Mouse (Mus musculus): ENCODE measurements around the gene Kdf1. TPM values are rescaled to one million over a fixed set of nuclear protein-coding genes. Genes with fewer than 3 reads are reported as not detected.

Gene Kdf1
- polyA plus RNA-seq, 1 experiment = 38.0 TPM

DNA sequence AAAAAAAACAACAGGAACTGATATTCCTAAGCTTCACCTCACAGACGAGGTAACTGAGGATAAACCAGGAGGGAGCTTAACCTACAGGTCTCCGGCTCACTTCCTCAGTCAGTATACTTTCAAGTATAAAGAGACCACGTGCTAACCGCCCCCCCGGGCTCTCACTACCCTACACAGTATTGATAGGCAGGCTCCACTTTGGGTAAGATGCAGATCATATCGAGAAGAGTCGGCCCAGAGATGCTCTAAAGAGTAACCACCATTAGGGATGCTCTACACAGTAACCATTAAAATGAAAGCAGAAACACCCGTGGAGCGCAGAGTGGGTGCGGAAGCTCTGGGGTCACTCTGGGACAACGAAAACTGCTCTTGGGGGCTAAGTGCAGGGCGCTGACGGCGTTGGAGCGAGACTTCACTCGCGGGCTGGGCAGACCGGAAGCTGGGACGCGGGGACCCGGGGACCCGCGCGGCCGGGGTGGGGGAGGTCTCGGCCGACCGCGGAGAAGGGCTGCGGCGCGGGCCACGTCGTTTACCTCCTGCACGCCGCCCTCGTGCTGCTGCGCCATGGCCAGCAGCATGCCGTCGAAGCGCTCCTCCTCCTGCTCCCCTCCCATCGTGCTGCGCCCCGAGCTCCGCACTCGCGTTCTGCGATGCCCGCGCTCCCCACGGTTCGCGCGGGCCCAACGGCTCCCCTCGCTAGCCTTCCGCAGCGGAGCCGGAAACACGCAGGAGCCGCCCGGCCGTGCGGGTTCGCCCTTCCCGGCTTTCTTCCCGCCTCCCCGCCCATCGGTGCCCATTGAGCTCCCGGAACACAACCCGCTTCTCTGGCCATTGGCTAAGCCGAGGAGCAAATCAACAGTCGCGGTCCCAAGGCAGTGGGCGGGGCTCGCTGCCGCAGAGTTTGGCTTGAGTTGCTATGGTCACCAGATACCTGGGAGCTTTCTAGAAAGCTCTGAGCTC is 26.8 kb downstream of the Kdf1 start, which contains the start of gene Nudc:
Gene Nudc (minus strand): TSS at position 725 of the 960 bp plus-strand sequence.
- WGBS = under 1% methylated on average over 77 of the region's 77 CpGs
- DNase-seq (ENCODE audit: low read depth, low spot score) = peak; percentile 92

DNA sequence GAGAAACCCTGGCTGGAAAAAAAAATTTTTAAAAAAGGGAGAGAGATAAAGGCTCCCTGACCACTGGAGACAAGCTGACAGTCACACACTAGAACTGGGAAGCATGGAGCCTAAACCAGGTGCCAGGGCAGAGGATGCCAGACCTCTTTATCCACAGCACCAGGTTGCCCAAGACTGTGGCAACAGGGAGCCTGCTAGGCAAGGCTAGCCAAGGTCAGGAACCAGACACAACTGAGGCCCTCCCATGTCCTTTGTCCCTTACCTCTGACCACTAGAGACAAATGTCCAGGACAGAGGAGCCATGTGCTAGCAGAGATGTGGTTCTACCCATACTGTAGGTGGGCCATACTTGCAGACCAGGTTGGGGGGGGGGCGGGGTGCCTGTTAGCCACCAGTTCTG is 33.3 kb downstream of the Kdf1 start:
- WGBS = 90% methylated on average over 1 of the region's 1 CpGs
- no peak for DNase-seq (ENCODE audit: low read depth, low spot score)

DNA sequence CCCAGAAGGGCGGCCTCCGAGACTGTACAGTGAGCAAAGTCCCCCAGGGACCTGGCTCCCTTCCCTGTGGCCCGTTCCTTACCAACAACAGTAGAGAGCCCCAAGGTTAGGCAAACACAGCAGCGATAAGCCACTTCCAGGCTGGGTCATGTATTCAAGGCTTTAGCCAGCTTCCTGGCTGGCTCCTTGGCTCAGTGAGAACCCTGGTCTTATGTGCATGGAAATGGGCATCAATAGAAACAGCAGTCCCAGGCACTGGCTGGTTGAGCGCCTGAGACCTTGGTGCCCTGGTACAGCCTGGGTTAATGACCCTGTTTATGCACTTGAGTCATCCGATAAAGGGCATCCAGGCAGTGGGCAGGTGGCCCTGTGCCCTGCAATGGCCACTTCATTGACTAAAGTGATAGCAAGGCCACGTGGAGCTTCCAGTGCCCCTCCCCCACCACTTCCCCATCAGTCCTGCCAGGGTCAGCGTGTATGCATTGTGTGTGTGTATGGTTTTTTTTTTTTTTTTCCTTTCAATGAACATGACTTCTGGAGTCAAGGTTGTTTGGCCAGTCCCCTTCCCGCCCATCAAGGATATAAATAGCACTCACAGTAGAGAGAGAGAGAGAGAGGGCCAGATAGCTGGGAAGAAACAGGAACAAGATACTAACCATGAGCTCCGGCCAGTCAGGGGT is 34.1 kb downstream of the Kdf1 start, which contains the start of gene Nr0b2:
Gene Nr0b2 (plus strand): TSS at position 609 of the 680 bp plus-strand sequence.
- WGBS = 34% methylated on average over 10 of the region's 10 CpGs
- no peak for DNase-seq (ENCODE audit: low read depth, low spot score)

DNA sequence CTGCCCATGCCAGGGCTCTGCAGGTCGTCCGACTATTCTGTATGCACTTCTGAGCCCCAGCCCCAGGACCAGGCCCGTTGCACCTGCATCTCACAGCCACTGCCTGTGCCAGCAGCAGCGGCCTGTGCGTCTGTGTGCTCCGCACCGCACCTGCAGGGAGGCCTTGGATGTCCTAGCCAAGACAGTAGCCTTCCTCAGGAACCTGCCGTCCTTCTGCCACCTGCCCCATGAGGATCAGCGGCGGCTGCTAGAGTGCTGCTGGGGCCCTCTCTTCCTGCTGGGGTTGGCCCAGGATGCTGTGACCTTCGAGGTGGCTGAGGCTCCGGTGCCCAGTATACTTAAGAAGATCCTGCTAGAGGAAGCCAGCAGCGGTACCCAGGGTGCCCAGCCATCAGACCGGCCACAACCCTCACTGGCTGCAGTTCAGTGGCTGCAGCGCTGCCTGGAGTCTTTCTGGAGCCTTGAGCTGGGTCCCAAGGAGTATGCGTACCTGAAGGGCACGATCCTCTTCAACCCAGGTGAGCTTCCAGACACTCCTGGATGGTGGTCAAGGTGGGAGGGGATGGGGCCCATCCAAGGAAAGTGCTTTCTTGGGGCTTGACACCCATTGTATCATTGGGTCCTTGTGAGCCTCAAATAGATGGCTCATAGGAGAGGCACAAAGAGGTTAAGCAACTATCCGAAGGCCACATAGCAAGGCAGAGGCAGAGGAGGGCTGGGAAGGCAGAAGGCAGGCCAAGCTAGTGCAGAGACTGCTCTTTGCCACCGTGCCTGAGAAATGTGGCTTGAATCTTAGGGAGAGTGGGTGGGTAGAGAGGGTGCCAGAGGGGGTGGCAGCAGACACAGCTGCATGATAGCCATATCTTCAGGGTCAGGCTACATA is 34.9 kb downstream of the Kdf1 start:
- no peak for DNase-seq (ENCODE audit: low read depth, low spot score)
- WGBS = 61% methylated on average over 19 of the region's 19 CpGs

DNA sequence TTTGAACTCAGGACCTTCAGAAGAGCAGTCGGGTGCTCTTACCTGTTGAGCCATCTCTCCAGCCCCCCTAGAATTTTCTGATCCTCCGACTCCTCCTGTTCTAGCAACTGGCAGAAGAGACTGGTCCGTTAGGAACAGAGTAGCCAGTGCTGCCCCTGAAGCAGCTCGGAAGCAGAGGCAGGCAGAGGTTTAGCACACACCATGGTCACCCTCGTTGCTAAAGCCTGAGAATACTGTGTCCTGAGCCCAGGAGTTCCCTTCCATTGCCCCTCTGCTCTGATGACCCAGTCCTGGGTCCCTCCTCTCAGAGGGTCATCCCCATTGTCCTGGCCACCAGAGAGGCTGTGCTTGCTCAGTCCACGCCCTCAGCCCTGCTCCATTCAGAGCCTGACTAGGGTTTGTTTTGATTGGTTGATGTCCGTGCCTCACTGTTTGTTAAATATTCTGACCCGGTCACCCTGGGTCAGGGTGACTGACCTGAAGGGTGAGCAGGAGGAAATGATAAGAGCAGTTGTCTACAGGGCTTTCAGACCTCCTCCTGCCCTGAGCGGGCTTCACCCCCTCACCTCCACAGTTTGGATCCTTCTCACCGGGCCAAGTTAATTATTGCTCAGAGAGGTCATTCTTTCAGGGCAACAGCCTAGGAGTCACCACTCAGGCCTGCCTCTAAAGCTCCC is 38.4 kb downstream of the Kdf1 start:
- no peak for DNase-seq (ENCODE audit: low read depth, low spot score)
- 43% methylated on average over 10 of the region's 10 CpGs for WGBS

DNA sequence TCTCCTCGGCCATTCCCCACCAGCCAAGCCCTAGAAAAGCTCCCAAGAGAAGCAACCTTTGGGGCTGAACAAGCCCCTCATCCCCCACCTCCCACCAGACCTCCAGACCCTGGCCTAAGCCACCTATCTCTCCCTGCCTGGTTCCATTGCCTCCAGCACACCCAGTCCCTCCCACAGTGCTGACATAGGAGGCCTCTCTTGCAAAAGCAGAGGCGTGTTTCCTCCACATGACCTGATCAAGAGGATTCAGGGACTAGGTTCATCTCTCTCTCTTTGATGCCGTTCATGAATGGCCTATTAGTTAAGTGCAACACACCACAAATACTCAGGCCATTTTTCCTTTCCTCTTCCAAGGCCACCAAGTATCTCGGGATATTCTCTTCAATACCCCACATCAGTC is 41.1 kb downstream of the Kdf1 start:
- DNase-seq (ENCODE audit: low read depth, low spot score) = no peak
- 62% methylated on average over 4 of the region's 4 CpGs for WGBS

DNA sequence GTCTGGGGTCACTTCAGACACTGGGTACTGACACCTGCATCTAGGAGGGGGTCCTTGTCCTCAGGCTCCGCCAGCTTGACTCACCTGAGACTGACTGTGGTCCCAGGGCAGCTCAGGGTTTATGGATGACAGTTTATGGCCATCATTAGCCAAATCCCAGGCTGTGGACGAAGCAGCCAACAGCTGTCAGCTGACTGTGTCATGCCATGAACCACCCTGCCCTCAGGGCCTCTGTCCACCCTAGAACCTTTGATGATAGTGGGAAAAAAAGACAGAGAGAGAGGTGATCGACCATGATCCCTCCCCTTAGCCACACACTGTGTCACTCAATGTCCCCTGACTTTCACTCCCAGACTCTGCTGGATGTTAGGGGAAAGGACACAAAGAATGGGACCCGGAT is 42.9 kb downstream of the Kdf1 start:
- DNase-seq (ENCODE audit: low read depth, low spot score) = no peak
- WGBS = 31% methylated on average over 4 of the region's 4 CpGs

DNA sequence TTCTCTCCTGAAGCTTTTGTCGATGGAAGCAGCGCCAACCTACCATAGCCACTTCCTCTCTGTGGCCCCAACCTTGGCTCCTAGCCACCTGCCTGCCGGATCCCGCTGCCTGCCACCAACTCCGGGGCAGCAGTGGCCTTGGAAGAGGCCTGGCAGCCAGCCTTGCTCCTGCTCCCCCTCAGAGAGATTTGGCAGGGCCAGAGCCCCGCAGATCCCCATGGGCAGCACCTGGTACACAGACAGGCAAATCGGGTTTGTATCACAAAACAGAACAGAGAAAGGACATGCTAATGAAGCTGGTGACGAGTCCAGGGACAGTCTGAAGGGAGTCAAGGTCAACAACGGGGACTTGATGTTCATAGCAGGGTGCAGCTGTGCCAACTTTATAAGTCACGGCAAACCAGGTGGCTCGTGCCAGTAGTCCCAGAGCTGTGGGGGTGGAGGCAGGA is 44.4 kb downstream of the Kdf1 start:
- no peak for DNase-seq (ENCODE audit: low read depth, low spot score)
- 23% methylated on average over 11 of the region's 11 CpGs for WGBS

DNA sequence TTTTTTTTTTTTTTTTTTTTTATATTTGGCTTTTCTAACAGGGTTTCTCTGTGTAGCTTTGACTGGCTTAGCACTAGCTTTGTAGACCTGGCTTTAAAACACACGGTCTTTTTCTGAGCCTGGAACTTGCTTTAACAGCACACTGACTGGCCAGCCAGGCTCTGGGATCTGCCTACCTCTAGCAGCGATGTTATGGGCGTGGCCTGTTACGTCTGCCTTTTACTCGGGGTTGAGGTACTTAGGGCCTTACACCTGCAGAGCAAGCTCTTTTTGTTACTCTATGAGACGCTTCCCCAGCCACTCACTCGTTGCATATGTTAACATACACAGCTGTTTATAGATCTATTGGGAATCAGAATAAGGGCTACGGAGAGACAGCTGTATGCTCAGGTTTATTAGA is 48.5 kb downstream of the Kdf1 start:
- WGBS = 11% methylated on average over 8 of the region's 8 CpGs
- DNase-seq (ENCODE audit: low read depth, low spot score) = no peak

DNA sequence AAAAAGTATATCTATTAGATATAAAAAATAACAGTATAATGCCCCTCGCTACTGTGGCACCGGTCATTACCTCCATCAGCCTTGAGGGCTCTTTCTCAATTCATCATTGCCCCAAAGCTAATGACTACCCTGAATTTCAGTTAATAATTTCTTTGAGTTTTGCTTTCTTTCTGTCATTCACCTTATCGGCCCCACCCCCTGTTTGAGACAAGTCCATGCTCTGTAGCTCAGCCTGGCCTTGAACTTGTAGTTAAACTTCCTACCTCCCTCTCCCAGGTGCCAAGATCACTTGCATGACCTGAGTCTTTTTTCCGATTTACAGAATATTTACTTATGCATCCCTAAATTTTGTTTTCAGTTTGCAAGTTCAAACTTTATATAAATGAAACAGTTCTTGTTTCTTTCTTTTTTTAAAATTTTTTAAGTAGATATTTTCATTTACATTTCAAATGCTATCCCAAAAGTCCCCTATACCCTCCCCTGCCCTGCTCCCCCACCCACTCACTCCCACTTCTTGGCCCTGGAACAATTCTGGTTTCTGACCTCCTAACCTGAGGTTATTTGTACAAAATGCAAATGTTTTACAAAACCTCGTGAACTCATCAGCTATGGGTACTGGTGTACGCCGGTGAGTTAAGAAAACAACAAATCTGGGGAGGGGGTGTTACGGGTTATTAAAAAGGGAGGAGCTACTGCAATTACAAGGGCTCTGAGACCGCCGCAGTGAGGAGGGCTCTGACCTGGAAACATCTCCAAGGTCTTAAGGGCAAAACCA is 50.7 kb downstream of the Kdf1 start:
- WGBS = 51% methylated on average over 10 of the region's 10 CpGs
- no peak for DNase-seq (ENCODE audit: low read depth, low spot score)

DNA sequence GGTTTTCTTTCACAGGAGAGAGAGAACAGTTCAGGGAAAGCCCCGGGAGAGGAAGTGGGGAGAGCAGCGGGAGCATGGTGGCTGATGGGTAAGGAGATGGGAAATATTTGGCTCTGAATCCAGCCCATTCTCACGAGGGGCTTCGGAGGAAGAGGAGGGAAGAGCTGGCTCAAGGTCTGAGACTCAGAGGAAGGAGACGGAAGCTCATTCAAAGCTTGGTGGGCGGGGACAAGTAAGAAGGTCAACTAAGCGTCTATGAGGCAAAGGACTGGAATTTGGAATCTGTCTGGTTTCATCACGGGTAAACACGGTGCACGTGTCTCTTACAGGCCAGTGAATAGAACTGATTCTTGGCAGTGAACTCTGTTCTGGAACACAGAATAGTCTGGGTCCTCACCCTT is 51.3 kb downstream of the Kdf1 start:
- DNase-seq (ENCODE audit: low read depth, low spot score) = no peak

DNA sequence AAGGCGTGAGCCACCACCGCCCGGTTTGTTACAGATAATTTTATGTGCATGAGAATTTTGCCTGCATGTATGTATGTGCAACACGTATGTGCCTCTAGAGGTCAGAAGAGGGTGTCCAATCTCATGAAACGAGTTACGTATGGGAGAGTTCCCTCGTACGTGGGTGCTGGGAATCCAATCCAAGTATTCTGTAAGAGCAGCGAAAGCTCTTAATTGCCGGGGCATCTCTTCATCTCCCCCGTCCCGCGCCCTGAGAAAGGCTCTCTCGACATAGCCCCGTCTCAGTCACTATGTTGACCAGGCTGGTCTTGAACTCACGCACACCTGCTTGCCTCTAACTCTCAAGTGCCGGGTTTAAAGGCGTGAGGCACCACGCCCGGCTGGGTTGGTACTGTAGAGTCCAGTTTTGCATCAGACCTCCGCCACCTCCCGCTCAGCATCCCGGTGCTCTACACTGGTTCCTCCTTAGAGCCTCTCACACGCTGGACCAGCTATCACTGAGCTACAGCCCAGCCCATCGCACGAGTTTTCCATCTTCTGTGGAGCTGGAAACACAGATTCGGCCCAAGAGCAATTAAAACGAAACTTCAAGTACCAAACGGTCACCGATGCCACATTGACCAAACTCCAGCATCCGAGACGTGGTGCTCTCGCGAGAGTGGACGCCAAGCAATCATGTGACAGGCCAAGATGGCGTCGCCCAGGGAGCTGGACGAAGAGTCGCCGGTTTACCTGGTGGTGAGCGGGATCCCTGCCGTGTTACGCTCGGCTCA is 55.5 kb downstream of the Kdf1 start, which contains the start of gene Gpatch3:
Gene Gpatch3 (plus strand): TSS at position 676 of the 773 bp plus-strand sequence.
- WGBS = 3% methylated on average over 44 of the region's 44 CpGs
- peak; percentile 93 for DNase-seq (ENCODE audit: low read depth, low spot score)

More for the DNA sequence above, 51.3 kb downstream of the Kdf1 start:
- WGBS = 16% methylated on average over 10 of the region's 10 CpGs

DNA sequence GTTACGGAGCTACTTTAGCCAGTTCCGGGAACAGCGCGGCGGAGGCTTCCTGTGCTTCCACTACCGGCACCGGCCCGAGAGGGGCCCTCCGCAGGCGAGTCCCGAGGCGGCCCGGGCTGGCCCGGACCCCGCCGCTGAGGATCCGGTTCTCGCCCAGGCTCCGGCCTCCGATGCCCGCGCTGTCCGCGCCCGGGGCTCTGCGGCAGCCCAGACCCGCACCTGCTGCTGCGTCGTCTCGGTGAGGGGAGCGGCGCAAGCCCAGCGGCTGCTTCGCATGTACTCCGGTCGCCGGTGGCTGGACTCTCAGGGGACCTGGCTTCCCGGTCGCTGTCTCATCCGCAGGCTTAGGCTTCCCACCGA is 56.1 kb downstream of the Kdf1 start:
- WGBS = under 1% methylated on average over 41 of the region's 41 CpGs
- DNase-seq (ENCODE audit: low read depth, low spot score) = no peak

DNA sequence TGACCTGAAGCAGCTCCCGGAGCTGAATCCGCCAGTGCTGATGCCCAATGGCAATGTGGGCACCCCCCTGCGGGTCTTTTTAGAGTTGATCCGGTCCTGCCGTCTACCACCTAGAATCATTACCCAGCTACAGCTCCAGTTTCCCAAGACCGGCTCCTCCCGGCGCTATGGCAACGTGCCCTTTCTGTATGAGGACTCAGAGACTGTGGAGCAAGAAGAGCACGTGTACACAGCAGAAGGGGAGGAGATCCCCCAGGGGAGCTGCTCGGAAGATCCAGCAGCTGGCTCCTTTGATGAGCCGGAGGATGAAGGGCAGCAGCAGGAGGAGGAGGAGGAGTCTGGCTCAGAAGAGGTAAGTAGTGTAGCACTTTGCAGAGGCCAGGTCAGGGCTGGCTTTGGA is 59.2 kb downstream of the Kdf1 start:
- 75% methylated on average over 12 of the region's 12 CpGs for WGBS
- DNase-seq (ENCODE audit: low read depth, low spot score) = no peak
